ENCODE assay signal across 8 mouse cellular contexts in genomic region chr15:96695455-96696421, GRCm38 (mm10). TPM values are rescaled to one million over a fixed set of nuclear protein-coding genes. Genes with fewer than 3 reads are reported as not detected.
DNase-seq lines count a peak whose midpoint lies in the region; ATAC-seq and TF ChIP-seq lines count a peak whose summit lies in the region.

No protein-coding gene starts in this region.

- H3K4me2 ChIP-seq in heart, embryonic 16.5 days (ENCODE audit: low read depth, low read length), result peak overlapping the region; percentile 76
- peak overlapping the region; percentile 65 for H3K4me2 ChIP-seq in limb, embryonic 14.5 days (replicated peaks; ENCODE audit: low read depth, low read length, severe bottlenecking)
- peak overlapping the region; percentile 74 for H3K4me2 ChIP-seq in midbrain, embryonic 15.5 days

- no peak for TF ChIP-seq POLR2A in limb, embryonic 14.5 days (IDR thresholded peaks at IDR 0.05; ENCODE audit: borderline replicate concordance, extremely low read depth, insufficient read depth, insufficient read length)

- H3K4me1 ChIP-seq in heart, embryonic 16.5 days (ENCODE audit: control insufficient read depth, insufficient read depth, low read length), result peaks cover 33% of the 10 kb centered on the region
- H3K4me1 ChIP-seq in limb, embryonic 14.5 days (ENCODE audit: control insufficient read depth, insufficient read depth, low read length), result peaks cover 37% of the 10 kb centered on the region
- peaks cover 42% of the 10 kb centered on the region for H3K4me1 ChIP-seq in midbrain, embryonic 15.5 days

- H3K9ac ChIP-seq in heart, embryonic 16.5 days (ENCODE audit: low read length), result peak overlapping the region; percentile 99
- H3K9ac ChIP-seq in limb, embryonic 14.5 days (ENCODE audit: low read depth, low read length, severe bottlenecking), result no peak overlapping the region
- H3K9ac ChIP-seq in midbrain, embryonic 15.5 days, result 0 out of 2 replicates have a peak overlapping the region, but pooled peaks have one; percentile 21

- ATAC-seq in heart, embryonic 16.5 days (replicated peaks; ENCODE audit: extremely low read depth, insufficient read depth, low FRiP score), result no peak
- no peak for ATAC-seq in limb, embryonic 14.5 days (ENCODE audit: low FRiP score, low read depth)
- ATAC-seq in midbrain, embryonic 15.5 days (replicated peaks), result no peak

- no peaks in the 10 kb centered on the region for H3K27me3 ChIP-seq in heart, embryonic 16.5 days (ENCODE audit: control insufficient read depth, insufficient read depth, low read length)
- no peaks in the 10 kb centered on the region for H3K27me3 ChIP-seq in limb, embryonic 14.5 days (ENCODE audit: control insufficient read depth, insufficient read depth, low read length)
- H3K27me3 ChIP-seq in midbrain, embryonic 15.5 days (replicated peaks), result no peaks in the 10 kb centered on the region

- 44% methylated on average over 26 of the region's 26 CpGs for WGBS in heart, embryonic 16.5 days
- WGBS in limb, embryonic 14.5 days, result 74% methylated on average over 26 of the region's 26 CpGs
- whole genome bisulfite sequencing in midbrain, embryonic 15.5 days, result 78% methylated on average over 26 of the region's 26 CpGs

- H3K9me3 ChIP-seq in heart, embryonic 16.5 days (replicated peaks; ENCODE audit: control insufficient read depth, low read length), result no peaks in the 10 kb centered on the region
- no peaks in the 10 kb centered on the region for H3K9me3 ChIP-seq in limb, embryonic 14.5 days (ENCODE audit: control insufficient read depth, low read length)
- no peaks in the 10 kb centered on the region for H3K9me3 ChIP-seq in midbrain, embryonic 15.5 days

- H3K4me3 ChIP-seq in heart, embryonic 16.5 days (ENCODE audit: low read length), result peak overlapping the region; percentile 89
- H3K4me3 ChIP-seq in limb, embryonic 14.5 days (replicated peaks; ENCODE audit: low read length), result peak overlapping the region; percentile 95
- H3K4me3 ChIP-seq in midbrain, embryonic 15.5 days, result peak overlapping the region; percentile 80

- peaks cover 54% of the 10 kb centered on the region for H3K36me3 ChIP-seq in heart, embryonic 16.5 days (ENCODE audit: control insufficient read depth, insufficient read depth)
- peaks cover 78% of the 10 kb centered on the region for H3K36me3 ChIP-seq in limb, embryonic 14.5 days (ENCODE audit: control insufficient read depth, insufficient read depth, low read length)
- H3K36me3 ChIP-seq in midbrain, embryonic 15.5 days (replicated peaks), result peaks cover 44% of the 10 kb centered on the region

- peak overlapping the region; percentile 99 for H3K27ac ChIP-seq in heart, embryonic 16.5 days (ENCODE audit: low read length)
- no peak overlapping the region for H3K27ac ChIP-seq in limb, embryonic 14.5 days (replicated peaks; ENCODE audit: low read depth, low read length)
- H3K27ac ChIP-seq in midbrain, embryonic 15.5 days, result no peak overlapping the region; the same call in 1 of the 2 replicates

- DNase-seq in kidney, adult 9 months, result peak; percentile 50
- DNase-seq in kidney, adult 18-20 months, result no peak
- DNase-seq in brain, adult 2 months (ENCODE audit: low read depth, low spot score), result peak; percentile 55
- no peak for DNase-seq in limb, embryonic 14.5 days (ENCODE audit: low spot score)
- DNase-seq in urinary bladder, postnatal 10 days (ENCODE audit: low spot score), result no peak
- DNase-seq in layer of hippocampus, postnatal 36 days, result no peak

RNA-seq across cellular contexts. Expression of gene Slc38a2, which starts 3.8 kb away (rescaled TPM):
- polyA plus RNA-seq in heart, embryonic 16.5 days (2015; fragmentation: Nextera tagmentation; extraction: Ambion mirVana), result 178 and 190 TPM in 2 replicates
- 116 and 137 TPM in 2 replicates for polyA plus RNA-seq in limb, embryonic 14.5 days (2012; rRNA removed)
- polyA plus RNA-seq in limb, embryonic 14.5 days (2014; fragmentation: Nextera tagmentation; extraction: Ambion mirVana), result 137 and 152 TPM in 2 replicates
- polyA plus RNA-seq in midbrain, embryonic 15.5 days (2015; fragmentation: Nextera tagmentation; extraction: Ambion mirVana), result 121 and 125 TPM in 2 replicates
- total RNA-seq in layer of hippocampus, postnatal 36 days (2021), result 10 to 100 TPM; 80.4 to 90.3 TPM

RNA-seq across cellular contexts. Expression of gene Slc38a1, which starts 53.0 kb away (rescaled TPM):
- polyA plus RNA-seq in heart, embryonic 16.5 days (2015; fragmentation: Nextera tagmentation; extraction: Ambion mirVana), result 70.7 and 71.2 TPM in 2 replicates
- 50.4 and 59.8 TPM in 2 replicates for polyA plus RNA-seq in limb, embryonic 14.5 days (2012; rRNA removed)
- polyA plus RNA-seq in limb, embryonic 14.5 days (2014; fragmentation: Nextera tagmentation; extraction: Ambion mirVana), result 57.7 and 69.6 TPM in 2 replicates
- polyA plus RNA-seq in midbrain, embryonic 15.5 days (2015; fragmentation: Nextera tagmentation; extraction: Ambion mirVana), result 132 and 144 TPM in 2 replicates
- 10 to 100 TPM; 78.3 to 79.3 TPM for total RNA-seq in layer of hippocampus, postnatal 36 days (2021)

Comparison
In these comparisons a context has a peak if more than half of its experiments do, and no peak if none do; other contexts are left out.
1. DNase-seq: peak in kidney, adult 9 months (single experiment) and brain, adult 2 months (single experiment); none in kidney, adult 18-20 months (single experiment), limb, embryonic 14.5 days (single experiment), urinary bladder, postnatal 10 days (single experiment) and layer of hippocampus, postnatal 36 days (0 of 2).
2. Peak in every context shown above with its lines, with median percentiles within 50 percentile points of each other: H3K4me2 ChIP-seq and H3K4me3 ChIP-seq.